In genomic region chr17:51142095-51142494, GRCm38 (mm10) we compare ENCODE assay signal across 22 mouse cellular contexts. TPM values are rescaled to one million over a fixed set of nuclear protein-coding genes. Genes with fewer than 3 reads are reported as not detected.
DNase-seq lines count a peak whose midpoint lies in the region; ATAC-seq and TF ChIP-seq lines count a peak whose summit lies in the region.
"Had no signal": no experiment of that assay in that cellular context is flagged by ENCODE, and none has a peak within 500 bp of the region (broad histone marks: within the 10 kb centered on the region; RNA-seq: fewer than 3 reads in every experiment).

No protein-coding gene starts in this region.

- H3K36me3 ChIP-seq in midbrain, embryonic 12.5 days, result no peaks in the 10 kb centered on the region
- H3K36me3 ChIP-seq in midbrain, postnatal 0 days (ENCODE audit: insufficient read depth, low read length), result no peaks in the 10 kb centered on the region
- H3K36me3 ChIP-seq in midbrain, embryonic 14.5 days (ENCODE audit: control insufficient read depth, insufficient read depth, low read length), result no peaks in the 10 kb centered on the region
- no peaks in the 10 kb centered on the region for H3K36me3 ChIP-seq in midbrain, embryonic 11.5 days (ENCODE audit: control insufficient read depth, insufficient read depth, low read length)
- no peaks in the 10 kb centered on the region for H3K36me3 ChIP-seq in neural tube, embryonic 14.5 days (ENCODE audit: control insufficient read depth, insufficient read depth, low read length)
- H3K36me3 ChIP-seq: embryonic facial prominence, embryonic 12.5 days; forebrain, embryonic 15.5 days had no signal

- no peak for DNase-seq in midbrain, postnatal 0 days (ENCODE audit: low spot score)
- peak; percentile 20 for DNase-seq in midbrain, embryonic 14.5 days
- no peak for DNase-seq in midbrain, embryonic 11.5 days (ENCODE audit: low spot score, missing footprints)
- no peak for DNase-seq in neural tube, embryonic 10.5 days (ENCODE audit: extremely low spot score, low spot score)
- DNase-seq: adrenal gland, adult 8-10 months; adrenal gland, postnatal 14 days; adrenal gland, postnatal 36 days; cerebellum, adult 11-12 months; cerebellum, adult 2 months; cerebellum, adult 9-10 months; cerebellum, postnatal 10 days; cerebellum, postnatal 25 days had no signal

- H3K9me3 ChIP-seq in midbrain, embryonic 12.5 days, result no peaks in the 10 kb centered on the region
- H3K9me3 ChIP-seq in midbrain, postnatal 0 days (ENCODE audit: low read length), result no peaks in the 10 kb centered on the region
- H3K9me3 ChIP-seq in midbrain, embryonic 14.5 days (ENCODE audit: control insufficient read depth, low read length), result no peaks in the 10 kb centered on the region
- no peaks in the 10 kb centered on the region for H3K9me3 ChIP-seq in midbrain, embryonic 11.5 days (ENCODE audit: control insufficient read depth, low read length)
- H3K9me3 ChIP-seq in neural tube, embryonic 14.5 days (ENCODE audit: control insufficient read depth, low read length), result no peaks in the 10 kb centered on the region
- H3K9me3 ChIP-seq: embryonic facial prominence, embryonic 10.5 days; embryonic facial prominence, embryonic 12.5 days; forebrain, embryonic 13.5 days; forebrain, embryonic 15.5 days had no signal

- no peak overlapping the region for H3K27ac ChIP-seq in midbrain, embryonic 12.5 days (replicated peaks)
- H3K27ac ChIP-seq in midbrain, postnatal 0 days (ENCODE audit: low read depth, low read length), result no peak overlapping the region
- no peak overlapping the region for H3K27ac ChIP-seq in midbrain, embryonic 14.5 days (replicated peaks; ENCODE audit: low read depth, low read length)
- H3K27ac ChIP-seq in midbrain, embryonic 11.5 days (ENCODE audit: low read depth, low read length), result no peak overlapping the region
- H3K27ac ChIP-seq in neural tube, embryonic 14.5 days (ENCODE audit: low read depth, low read length), result no peak overlapping the region
- H3K27ac ChIP-seq: embryonic facial prominence, embryonic 10.5 days; embryonic facial prominence, embryonic 12.5 days; forebrain, embryonic 13.5 days; forebrain, embryonic 15.5 days had no signal

- no peaks in the 10 kb centered on the region for H3K4me1 ChIP-seq in midbrain, embryonic 12.5 days
- no peaks in the 10 kb centered on the region for H3K4me1 ChIP-seq in midbrain, postnatal 0 days (ENCODE audit: insufficient read depth, low read length)
- no peaks in the 10 kb centered on the region for H3K4me1 ChIP-seq in midbrain, embryonic 14.5 days (ENCODE audit: control insufficient read depth, insufficient read depth, low read length)
- no peaks in the 10 kb centered on the region for H3K4me1 ChIP-seq in midbrain, embryonic 11.5 days (ENCODE audit: control insufficient read depth, insufficient read depth, low read length)
- H3K4me1 ChIP-seq in neural tube, embryonic 14.5 days (ENCODE audit: control insufficient read depth, insufficient read depth, low read length), result no peaks in the 10 kb centered on the region
- H3K4me1 ChIP-seq: embryonic facial prominence, embryonic 10.5 days; embryonic facial prominence, embryonic 12.5 days; forebrain, embryonic 13.5 days; forebrain, embryonic 15.5 days had no signal

- H3K27me3 ChIP-seq in midbrain, embryonic 12.5 days, result no peaks in the 10 kb centered on the region
- H3K27me3 ChIP-seq in midbrain, postnatal 0 days (ENCODE audit: insufficient read depth, low read length), result no peaks in the 10 kb centered on the region
- no peaks in the 10 kb centered on the region for H3K27me3 ChIP-seq in midbrain, embryonic 14.5 days (ENCODE audit: control insufficient read depth, insufficient read depth, low read length)
- no peaks in the 10 kb centered on the region for H3K27me3 ChIP-seq in midbrain, embryonic 11.5 days (ENCODE audit: control insufficient read depth, insufficient read depth, low read length)
- H3K27me3 ChIP-seq in neural tube, embryonic 14.5 days (ENCODE audit: control insufficient read depth, insufficient read depth, low read length), result no peaks in the 10 kb centered on the region
- H3K27me3 ChIP-seq: CH12.LX; embryonic facial prominence, embryonic 12.5 days; forebrain, embryonic 13.5 days; forebrain, embryonic 15.5 days; Patski had no signal

- no peak overlapping the region for H3K9ac ChIP-seq in midbrain, embryonic 12.5 days (replicated peaks)
- H3K9ac ChIP-seq in midbrain, postnatal 0 days (replicated peaks; ENCODE audit: low read length, poor library complexity, severe bottlenecking), result no peak overlapping the region
- H3K9ac ChIP-seq in midbrain, embryonic 14.5 days (replicated peaks; ENCODE audit: low read length), result no peak overlapping the region
- H3K9ac ChIP-seq in midbrain, embryonic 11.5 days (ENCODE audit: low read length), result no peak overlapping the region
- no peak overlapping the region for H3K9ac ChIP-seq in neural tube, embryonic 14.5 days (replicated peaks; ENCODE audit: low read depth, low read length)
- H3K9ac ChIP-seq: embryonic facial prominence, embryonic 12.5 days; forebrain, embryonic 13.5 days; forebrain, embryonic 15.5 days had no signal

- no peak overlapping the region for H3K4me2 ChIP-seq in midbrain, embryonic 12.5 days (replicated peaks)
- no peak overlapping the region for H3K4me2 ChIP-seq in midbrain, postnatal 0 days (ENCODE audit: low read depth, low read length, poor library complexity, severe bottlenecking)
- no peak overlapping the region for H3K4me2 ChIP-seq in midbrain, embryonic 14.5 days (ENCODE audit: low read length)
- H3K4me2 ChIP-seq in midbrain, embryonic 11.5 days, result no peak overlapping the region
- H3K4me2 ChIP-seq in neural tube, embryonic 14.5 days (ENCODE audit: low read depth, low read length), result no peak overlapping the region
- H3K4me2 ChIP-seq: embryonic facial prominence, embryonic 12.5 days; forebrain, embryonic 13.5 days; forebrain, embryonic 15.5 days had no signal

- no peak overlapping the region for H3K4me3 ChIP-seq in midbrain, embryonic 12.5 days
- no peak overlapping the region for H3K4me3 ChIP-seq in midbrain, postnatal 0 days (ENCODE audit: low read depth, low read length)
- no peak overlapping the region for H3K4me3 ChIP-seq in midbrain, embryonic 14.5 days (replicated peaks; ENCODE audit: low read depth, low read length)
- no peak overlapping the region for H3K4me3 ChIP-seq in midbrain, embryonic 11.5 days (ENCODE audit: low read depth, low read length)
- no peak overlapping the region for H3K4me3 ChIP-seq in neural tube, embryonic 14.5 days (ENCODE audit: low read depth, low read length)
- H3K4me3 ChIP-seq: embryonic facial prominence, embryonic 10.5 days; embryonic facial prominence, embryonic 12.5 days; forebrain, embryonic 13.5 days; forebrain, embryonic 15.5 days had no signal

- 64% methylated on average over 4 of the region's 4 CpGs for WGBS in midbrain, embryonic 12.5 days
- 31% methylated on average over 4 of the region's 4 CpGs for WGBS in midbrain, postnatal 0 days
- WGBS in midbrain, embryonic 14.5 days, result 33% methylated on average over 4 of the region's 4 CpGs
- 77% methylated on average over 4 of the region's 4 CpGs for WGBS in midbrain, embryonic 11.5 days
- 53% methylated on average over 4 of the region's 4 CpGs for whole genome bisulfite sequencing in neural tube, embryonic 14.5 days

- no peak for TF ChIP-seq CTCF in midbrain, postnatal 0 days (IDR thresholded peaks at IDR 0.05)

- peak; percentile 72; the same call in 1 of the 2 replicates for ATAC-seq in midbrain, embryonic 12.5 days (ENCODE audit: low FRiP score, low read depth)
- no peak for ATAC-seq in midbrain, postnatal 0 days (ENCODE audit: low FRiP score)
- ATAC-seq in midbrain, embryonic 14.5 days (ENCODE audit: low FRiP score, low TSS enrichment), result peak; percentile 57; the same call in 1 of the 2 replicates
- no peak for ATAC-seq in midbrain, embryonic 11.5 days (ENCODE audit: low FRiP score)
- ATAC-seq in neural tube, embryonic 14.5 days (ENCODE audit: low read depth), result peak; percentile 41; the same call in 1 of the 2 replicates
- no peak for ATAC-seq in CD4-positive, CD25-positive, alpha-beta regulatory T cell, adult 4 months
- ATAC-seq: activated CD4-positive, CD25-positive, alpha-beta regulatory T cell, adult 4 months; forebrain, embryonic 13.5 days; forebrain, embryonic 15.5 days; Patski had no signal

RNA-seq across cellular contexts. Expression of gene Tbc1d5, which starts 37.1 kb away (rescaled TPM):
- polyA plus RNA-seq in midbrain, embryonic 12.5 days (2016; fragmentation: Nextera tagmentation; extraction: Ambion mirVana), result 11.6 and 13.3 TPM in 2 replicates
- total RNA-seq in midbrain, postnatal 0 days (2014; rRNA removed), result 14.3 and 20.3 TPM in 2 replicates
- polyA plus RNA-seq in midbrain, postnatal 0 days (2015; fragmentation: Nextera tagmentation; extraction: Ambion mirVana), result 5.3 and 5.7 TPM in 2 replicates
- 7.2 and 8.4 TPM in 2 replicates for polyA plus RNA-seq in midbrain, embryonic 14.5 days (2014; fragmentation: Nextera tagmentation; extraction: Ambion mirVana)
- 9.4 and 9.9 TPM in 2 replicates for polyA plus RNA-seq in midbrain, embryonic 11.5 days (2014; fragmentation: Nextera tagmentation; extraction: Ambion mirVana)
- 10.1 and 11.7 TPM in 2 replicates for polyA plus RNA-seq in neural tube, embryonic 14.5 days (2014; fragmentation: Nextera tagmentation; extraction: Ambion mirVana)
- polyA plus RNA-seq in CD4-positive, CD25-positive, alpha-beta regulatory T cell, adult 4 months (2017; shearing (Covaris generic)), result 10 to 100 TPM; 17.3 to 23.9 TPM

Comparison
In these comparisons a context has a peak if more than half of its experiments do, and no peak if none do; other contexts are left out.
1. ATAC-seq: peak in midbrain, embryonic 12.5 days (single experiment), midbrain, embryonic 14.5 days (single experiment) and neural tube, embryonic 14.5 days (single experiment); none in midbrain, postnatal 0 days (single experiment), midbrain, embryonic 11.5 days (single experiment) and CD4-positive, CD25-positive, alpha-beta regulatory T cell, adult 4 months (single experiment).